Mouse (Mus musculus) forebrain, embryonic 11.5 days (tissue): ENCODE measurements at regions not wholly inside any gene's neighbourhood (a gene's known extent, or its start where the extent isn't known, plus 50 kb on each side); places are given as distances from the start of the nearest gene placed in this dataset.

Experiments used
- ATAC-seq: fragments of 200-750 bp; cut with Nextera tagmentation; replicated peaks from 2 replicates; pipeline ENCODE4 v1.8.0; 2017; ENCODE audit warnings: moderate TSS enrichment; ENCODE audit not compliant: low FRiP score
- DNase-seq: peaks from one replicate; pipeline ENCODE4 v3.0.0-alpha.2; 2017; ENCODE audit warnings: low spot score
- H3K27ac ChIP-seq: fragments of 300-500 bp; sonication (generic); 2 replicates; pipeline ENCODE4 v1.5.1; 2014; ENCODE audit warnings: low read depth, low read length
- H3K27me3 ChIP-seq: fragments of 300-500 bp; sonication (generic); 2 replicates; pipeline ENCODE4 v1.6.1; 2014; ENCODE audit warnings: mild to moderate bottlenecking, low read length, mixed read lengths; ENCODE audit not compliant: control insufficient read depth, insufficient read depth
- H3K36me3 ChIP-seq: fragments of 300-500 bp; sonication (generic); 2 replicates; pipeline ENCODE4 v1.6.1; 2014; ENCODE audit warnings: mild to moderate bottlenecking, low read length, moderate library complexity, mixed read lengths; ENCODE audit not compliant: control insufficient read depth, insufficient read depth
- H3K4me1 ChIP-seq: fragments of 300-500 bp; sonication (generic); replicated peaks from 2 replicates; pipeline ENCODE4 v1.6.1; 2014; ENCODE audit warnings: low read length, mixed read lengths; ENCODE audit not compliant: control insufficient read depth, insufficient read depth
- H3K4me2 ChIP-seq: fragments of 300-500 bp; sonication (generic); 2 replicates; pipeline ENCODE4 v1.6.1; 2014; ENCODE audit warnings: low read depth, mild to moderate bottlenecking, low read length, moderate library complexity, mixed read lengths; ENCODE audit not compliant: severe bottlenecking
- H3K4me3 ChIP-seq: fragments of 300-500 bp; sonication (generic); 2 replicates; pipeline ENCODE4 v1.5.1; 2014; ENCODE audit warnings: low read depth, low read length
- H3K9ac ChIP-seq: fragments of 300-500 bp; sonication (generic); 2 replicates; pipeline ENCODE4 v1.6.1; 2014; ENCODE audit warnings: low read length
- H3K9me3 ChIP-seq: fragments of 300-500 bp; sonication (generic); 2 replicates; pipeline ENCODE4 v1.6.1; 2016; ENCODE audit warnings: low read length, mixed read lengths; ENCODE audit not compliant: control insufficient read depth
- WGBS: fragments of 180-500 bp; shearing (Covaris S2); extraction: QIAGEN DNeasy Blood & Tissue Kit; methylation state at CpG from one replicate; pipeline ENCODE4 v1.1.7; 2014; 5-methylcytosine and 5-hydroxymethylcytosine counted together

DNA sequence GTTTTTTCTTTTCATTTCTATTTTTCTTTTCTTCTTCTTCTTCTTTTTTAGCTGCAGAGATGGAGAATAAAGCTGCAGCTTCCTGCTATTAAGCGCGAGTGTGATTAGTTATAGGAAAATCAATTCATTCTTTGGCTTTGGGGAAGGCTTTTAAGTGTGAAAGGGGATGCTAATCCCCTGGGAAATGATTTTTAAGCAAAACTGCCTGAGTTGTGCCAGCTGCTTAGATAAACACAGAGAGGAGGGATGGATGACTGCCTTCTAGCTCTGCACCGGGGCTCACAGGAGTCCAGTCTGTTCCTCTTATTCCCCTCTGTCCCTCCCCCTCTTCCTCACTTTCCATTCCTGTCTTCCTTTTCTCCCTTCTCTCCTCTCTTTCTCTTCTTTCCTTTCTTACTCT lies 306.8 kb upstream of the Rbfox1 start:
- H3K4me2 ChIP-seq = no peak overlapping the region
- H3K9me3 ChIP-seq = no peaks in the 10 kb centered on the region
- no peak overlapping the region for H3K4me3 ChIP-seq
- WGBS = 37% methylated on average over 3 of the region's 3 CpGs
- ATAC-seq (no peak), DNase-seq (peak; percentile 4)
- no peak overlapping the region for H3K9ac ChIP-seq
- H3K36me3 ChIP-seq = no peaks in the 10 kb centered on the region
- no peaks in the 10 kb centered on the region for H3K27me3 ChIP-seq
- no peak overlapping the region for H3K27ac ChIP-seq
- peaks cover 4% of the 10 kb centered on the region; the same call in 1 of the 2 replicates for H3K4me1 ChIP-seq

DNA sequence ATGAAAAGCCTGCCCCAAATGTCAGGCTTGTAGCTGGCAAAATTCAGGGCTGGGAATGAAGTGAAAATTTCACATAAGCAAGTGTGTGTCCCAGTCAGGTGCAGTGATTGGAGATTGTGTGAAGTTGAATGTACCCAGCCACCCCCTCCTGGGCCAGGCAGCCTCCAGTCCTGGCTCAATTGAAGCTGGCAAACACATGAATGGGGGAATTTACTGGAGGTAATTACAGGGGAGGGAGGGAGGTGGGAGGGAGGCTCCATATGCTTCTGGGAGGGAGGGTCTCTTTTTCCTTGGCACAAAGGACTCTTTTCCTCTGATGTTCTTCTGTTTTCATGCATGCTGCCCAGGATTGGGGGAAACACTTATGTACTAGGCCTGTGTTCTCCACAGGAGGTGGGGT lies 312.4 kb upstream of the Rbfox1 start:
- ATAC-seq (peak; percentile 89), DNase-seq (peak; percentile 77)
- peak overlapping the region; percentile 48; the same call in 1 of the 2 replicates for H3K27ac ChIP-seq
- no peak overlapping the region for H3K9ac ChIP-seq
- H3K4me3 ChIP-seq = no peak overlapping the region
- H3K36me3 ChIP-seq = no peaks in the 10 kb centered on the region
- no peak overlapping the region for H3K4me2 ChIP-seq
- no peaks in the 10 kb centered on the region for H3K9me3 ChIP-seq
- no peaks in the 10 kb centered on the region for H3K27me3 ChIP-seq
- peaks cover 8% of the 10 kb centered on the region; the same call in 1 of the 2 replicates for H3K4me1 ChIP-seq

DNA sequence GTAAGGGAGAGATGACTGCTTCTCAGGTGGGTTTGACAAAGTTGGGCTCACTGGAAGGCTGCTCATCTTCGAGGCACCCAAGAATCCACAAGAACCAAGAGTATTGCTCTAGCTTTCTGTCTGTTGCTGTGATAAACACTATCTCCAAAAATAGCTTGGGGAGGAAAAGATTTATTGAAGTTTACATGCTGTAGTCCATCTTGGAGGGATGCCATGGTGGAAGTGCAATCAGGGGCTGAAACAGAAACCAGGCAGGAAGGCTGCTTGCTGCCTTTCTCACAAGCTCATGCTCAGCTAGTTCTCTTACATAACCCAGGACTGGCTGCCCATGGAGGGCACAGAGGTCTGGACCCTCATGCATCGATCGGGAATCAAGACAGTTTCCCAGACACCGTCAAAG lies 314.5 kb upstream of the Rbfox1 start:
- Histone ChIP-seq H3K4me2 (no peak overlapping the region), H3K27me3 (no peaks in the 10 kb centered on the region), H3K9ac (no peak overlapping the region), H3K4me1 (peaks cover 8% of the 10 kb centered on the region; the same call in 1 of the 2 replicates), H3K4me3 (no peak overlapping the region), H3K27ac (no peak overlapping the region), H3K36me3 (no peaks in the 10 kb centered on the region), H3K9me3 (no peaks in the 10 kb centered on the region)
- 94% methylated on average over 4 of the region's 4 CpGs for WGBS
- no peak for DNase-seq
- no peak for ATAC-seq

DNA sequence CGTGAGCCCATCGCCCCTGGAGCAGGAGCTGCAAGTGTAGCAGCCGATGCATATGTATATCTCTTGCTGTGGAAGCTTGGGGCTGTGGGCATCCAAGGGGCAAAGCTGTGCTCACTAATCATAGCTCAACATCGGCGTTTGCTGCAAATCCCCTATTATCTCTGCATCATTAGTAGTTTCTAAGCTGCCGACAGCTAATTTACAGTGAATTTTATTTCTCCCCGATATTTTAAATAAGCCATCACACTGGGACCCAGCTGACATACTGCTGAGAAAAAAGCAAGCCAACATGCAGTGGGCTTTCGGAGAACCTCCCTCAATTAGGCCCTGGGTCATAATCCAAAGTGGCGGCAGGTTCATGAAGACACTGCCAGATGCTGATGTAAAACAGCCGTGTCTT lies 313.3 kb upstream of the Eef2kmt start:
- WGBS = 63% methylated on average over 10 of the region's 10 CpGs
- Histone ChIP-seq H3K4me3 (no peak overlapping the region), H3K4me2 (no peak overlapping the region), H3K9me3 (no peaks in the 10 kb centered on the region), H3K27me3 (no peaks in the 10 kb centered on the region), H3K4me1 (peaks cover 8% of the 10 kb centered on the region; the same call in 1 of the 2 replicates), H3K27ac (no peak overlapping the region), H3K36me3 (no peaks in the 10 kb centered on the region), H3K9ac (no peak overlapping the region)
- no peak for ATAC-seq
- no peak for DNase-seq

DNA sequence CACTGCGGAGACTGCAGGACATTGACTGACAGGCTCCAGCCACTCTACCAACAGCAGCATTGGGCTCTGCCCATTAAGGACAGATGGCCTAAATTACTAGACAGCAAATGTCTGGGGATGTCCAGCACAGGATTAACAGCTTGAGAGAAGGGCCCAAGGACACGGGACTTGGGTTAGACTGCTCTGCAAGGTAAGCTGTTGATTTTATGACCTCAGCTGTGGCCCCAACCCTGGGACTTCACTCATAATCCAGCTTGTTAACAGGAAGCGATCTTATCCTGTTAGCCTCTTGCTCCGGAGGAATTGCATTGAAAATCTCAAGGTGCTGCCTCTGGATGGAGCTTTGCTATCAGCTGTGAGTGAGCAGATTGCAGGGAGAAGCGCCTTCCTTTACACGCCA lies 293.2 kb upstream of the Eef2kmt start:
- Histone ChIP-seq H3K4me1 (no peaks in the 10 kb centered on the region), H3K4me3 (no peak overlapping the region), H3K4me2 (no peak overlapping the region), H3K27me3 (no peaks in the 10 kb centered on the region), H3K9ac (no peak overlapping the region), H3K36me3 (no peaks in the 10 kb centered on the region), H3K9me3 (no peaks in the 10 kb centered on the region), H3K27ac (no peak overlapping the region)
- ATAC-seq (no peak), DNase-seq (no peak)
- WGBS = 69% methylated on average over 6 of the region's 6 CpGs

DNA sequence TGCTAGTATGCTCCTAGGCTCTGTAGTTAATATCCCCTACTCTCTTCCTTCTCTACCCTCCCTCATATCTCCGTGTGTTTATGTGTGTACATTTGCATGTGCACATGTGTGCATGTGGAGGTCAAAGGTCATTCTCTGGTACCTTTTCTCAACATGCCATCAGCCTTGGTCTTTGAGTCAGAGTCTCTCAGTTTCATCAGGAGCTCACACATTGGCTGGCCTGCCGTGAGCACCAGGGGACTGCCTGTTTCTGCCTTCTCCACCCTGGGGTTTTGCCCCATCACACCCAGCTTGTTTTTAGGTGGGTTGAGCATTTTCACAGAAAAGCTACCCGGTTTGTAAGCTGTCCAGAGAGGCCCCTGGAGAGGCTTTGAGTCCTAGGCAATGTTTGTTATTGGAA lies 292.8 kb upstream of the Eef2kmt start:
- Histone ChIP-seq H3K9me3 (no peaks in the 10 kb centered on the region), H3K9ac (no peak overlapping the region), H3K4me1 (no peaks in the 10 kb centered on the region), H3K36me3 (no peaks in the 10 kb centered on the region), H3K27ac (no peak overlapping the region), H3K4me2 (no peak overlapping the region), H3K27me3 (no peaks in the 10 kb centered on the region), H3K4me3 (no peak overlapping the region)
- no peak for ATAC-seq
- 75% methylated on average over 3 of the region's 3 CpGs for WGBS
- DNase-seq = no peak

DNA sequence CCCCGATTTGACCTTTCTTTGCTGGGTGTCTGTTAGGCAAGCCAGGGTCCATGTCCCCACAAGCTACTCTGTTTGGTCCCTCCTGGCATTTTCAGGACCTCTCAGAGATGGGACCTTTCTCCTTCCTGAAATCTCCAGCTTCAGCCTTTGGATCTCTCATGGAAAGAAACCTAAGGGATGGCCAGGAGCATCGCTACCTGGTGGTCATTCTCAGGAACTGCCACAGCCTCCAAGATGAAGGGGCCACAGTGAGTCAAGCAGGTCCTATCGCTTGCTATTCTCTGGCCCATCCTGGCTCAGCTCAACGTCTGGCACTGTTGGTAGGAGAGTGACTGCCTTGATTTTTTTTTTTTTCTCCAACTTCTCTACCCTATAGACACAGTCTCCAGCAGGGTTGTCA lies 291.0 kb upstream of the Eef2kmt start:
- DNase-seq = no peak
- Histone ChIP-seq H3K9ac (no peak overlapping the region), H3K27me3 (no peaks in the 10 kb centered on the region), H3K36me3 (no peaks in the 10 kb centered on the region), H3K9me3 (no peaks in the 10 kb centered on the region), H3K4me2 (no peak overlapping the region), H3K4me3 (no peak overlapping the region), H3K27ac (no peak overlapping the region), H3K4me1 (no peaks in the 10 kb centered on the region)
- WGBS = 39% methylated on average over 4 of the region's 4 CpGs
- ATAC-seq = no peak

DNA sequence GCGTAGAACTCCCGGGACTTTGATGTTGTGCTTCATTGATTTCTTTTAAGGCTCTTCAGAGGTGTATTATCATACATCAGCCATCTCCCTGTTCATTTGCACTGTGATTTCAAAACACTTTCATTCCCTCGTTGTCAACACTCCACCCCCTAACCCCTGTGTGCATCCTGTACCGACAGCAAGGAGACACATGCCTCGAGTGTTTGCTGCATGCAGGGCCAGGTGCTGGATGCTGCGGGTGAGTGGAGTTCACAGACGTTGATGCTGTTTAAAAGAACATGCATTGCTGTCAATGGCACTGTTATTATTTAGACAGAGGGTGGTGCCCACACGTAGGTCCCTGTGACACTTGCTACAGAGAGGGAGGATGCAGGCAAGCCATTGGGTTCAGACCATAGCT lies 290.0 kb upstream of the Eef2kmt start:
- DNase-seq (no peak), ATAC-seq (no peak)
- H3K9me3 ChIP-seq = no peaks in the 10 kb centered on the region

DNA sequence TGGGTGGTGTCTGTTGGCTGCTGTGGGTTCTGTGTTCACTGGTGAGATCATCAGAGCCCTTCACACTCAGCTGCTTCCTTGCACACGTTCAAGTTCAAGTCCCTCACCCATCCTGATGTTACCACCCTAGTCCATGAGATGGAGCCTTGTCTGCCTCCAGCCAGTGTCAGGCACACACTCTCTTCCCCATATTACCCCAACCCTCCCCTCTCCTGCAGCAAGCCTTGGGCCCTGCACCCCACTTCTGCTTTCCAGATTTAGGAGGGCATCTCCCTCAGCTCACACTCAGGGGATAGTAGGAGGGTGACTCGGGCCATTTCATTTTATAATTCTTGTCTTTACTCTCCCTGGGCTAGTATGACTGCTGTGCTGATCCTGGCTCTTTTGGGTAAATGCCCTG lies 288.7 kb upstream of the Eef2kmt start:
- Histone ChIP-seq H3K9me3 (no peaks in the 10 kb centered on the region), H3K36me3 (no peaks in the 10 kb centered on the region), H3K9ac (no peak overlapping the region), H3K27ac (no peak overlapping the region), H3K4me1 (no peaks in the 10 kb centered on the region), H3K4me3 (no peak overlapping the region), H3K27me3 (no peaks in the 10 kb centered on the region), H3K4me2 (no peak overlapping the region)
- ATAC-seq (no peak), DNase-seq (no peak)
- 76% methylated on average over 2 of the region's 2 CpGs for WGBS

More for the DNA sequence above, 290.0 kb upstream of the Eef2kmt start:
- Histone ChIP-seq H3K4me2 (no peak overlapping the region), H3K27me3 (no peaks in the 10 kb centered on the region), H3K27ac (no peak overlapping the region), H3K4me1 (no peaks in the 10 kb centered on the region), H3K4me3 (no peak overlapping the region), H3K9ac (no peak overlapping the region), H3K36me3 (no peaks in the 10 kb centered on the region)
- WGBS = 55% methylated on average over 8 of the region's 8 CpGs
